Mouse (Mus musculus): Measurements from ENCODE around the gene Sfxn5. TPM values are rescaled to one million over a fixed set of nuclear protein-coding genes. Genes with fewer than 3 reads are reported as not detected.

The Sfxn5 gene
- polyA plus RNA-seq, 1 experiment from 2014 or later = 13.4 TPM

DNA sequence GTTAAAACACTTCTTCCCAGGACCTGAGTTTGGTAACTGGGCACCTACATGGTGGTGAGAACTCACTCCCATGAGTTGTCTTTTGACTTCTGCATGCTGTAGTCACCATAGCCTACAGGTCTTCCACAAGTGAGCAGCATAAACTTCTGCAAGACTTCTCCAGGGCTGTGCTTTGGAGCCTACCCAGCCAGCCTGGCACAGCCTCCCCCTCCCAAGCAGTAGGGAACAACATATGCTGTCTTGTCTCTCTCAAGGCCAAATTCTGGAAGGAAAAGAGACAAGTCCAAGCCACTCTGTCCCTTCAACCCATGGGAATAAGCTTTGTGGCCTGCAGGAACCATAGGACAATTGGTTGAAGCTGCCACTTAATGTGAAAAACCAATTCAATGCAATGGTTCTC is 11.7 kb upstream of the Sfxn5 start:
- Histone ChIP-seq H3K36me3 (peaks cover 30% of the 10 kb centered on the region), H3K4me3 (replicated peaks) (no peak overlapping the region), H3K4me1 (replicated peaks) (no peaks in the 10 kb centered on the region), H3K9me3 (no peaks in the 10 kb centered on the region), H3K27me3 (no peaks in the 10 kb centered on the region), H3K4me2 (replicated peaks) (no peak overlapping the region), H3K27ac (no peak overlapping the region), H3K9ac (replicated peaks) (no peak overlapping the region)
- no peak for ATAC-seq

DNA sequence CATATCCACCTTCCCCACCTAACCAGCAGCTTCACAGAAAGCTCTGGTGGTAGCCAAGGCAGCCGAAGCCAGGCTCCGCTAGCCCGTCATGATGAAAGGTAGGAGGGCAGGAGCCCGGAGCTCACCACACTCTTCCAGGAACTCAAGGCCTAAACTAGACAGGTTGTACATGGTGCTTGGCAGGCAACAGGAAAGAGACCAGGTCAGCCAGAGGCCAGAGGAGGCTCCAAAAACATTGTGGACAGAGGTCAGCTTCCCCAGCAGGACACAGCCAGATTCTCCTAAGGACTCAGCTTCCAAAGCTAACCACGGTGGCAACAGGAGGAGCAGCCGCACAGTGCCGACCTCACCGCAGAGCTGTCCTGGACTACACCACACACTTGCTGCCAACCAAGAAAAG is 9.8 kb upstream of the Sfxn5 start:
- no peaks in the 10 kb centered on the region for H3K4me1 ChIP-seq (replicated peaks)
- H3K27ac ChIP-seq = no peak overlapping the region
- no peak overlapping the region for H3K4me2 ChIP-seq (replicated peaks)
- H3K9me3 ChIP-seq = no peaks in the 10 kb centered on the region
- H3K36me3 ChIP-seq = peaks cover 24% of the 10 kb centered on the region
- no peak overlapping the region for H3K9ac ChIP-seq (replicated peaks)
- WGBS = 88% methylated on average over 8 of the region's 8 CpGs
- no peaks in the 10 kb centered on the region for H3K27me3 ChIP-seq
- H3K4me3 ChIP-seq (replicated peaks) = no peak overlapping the region
- ATAC-seq = no peak

DNA sequence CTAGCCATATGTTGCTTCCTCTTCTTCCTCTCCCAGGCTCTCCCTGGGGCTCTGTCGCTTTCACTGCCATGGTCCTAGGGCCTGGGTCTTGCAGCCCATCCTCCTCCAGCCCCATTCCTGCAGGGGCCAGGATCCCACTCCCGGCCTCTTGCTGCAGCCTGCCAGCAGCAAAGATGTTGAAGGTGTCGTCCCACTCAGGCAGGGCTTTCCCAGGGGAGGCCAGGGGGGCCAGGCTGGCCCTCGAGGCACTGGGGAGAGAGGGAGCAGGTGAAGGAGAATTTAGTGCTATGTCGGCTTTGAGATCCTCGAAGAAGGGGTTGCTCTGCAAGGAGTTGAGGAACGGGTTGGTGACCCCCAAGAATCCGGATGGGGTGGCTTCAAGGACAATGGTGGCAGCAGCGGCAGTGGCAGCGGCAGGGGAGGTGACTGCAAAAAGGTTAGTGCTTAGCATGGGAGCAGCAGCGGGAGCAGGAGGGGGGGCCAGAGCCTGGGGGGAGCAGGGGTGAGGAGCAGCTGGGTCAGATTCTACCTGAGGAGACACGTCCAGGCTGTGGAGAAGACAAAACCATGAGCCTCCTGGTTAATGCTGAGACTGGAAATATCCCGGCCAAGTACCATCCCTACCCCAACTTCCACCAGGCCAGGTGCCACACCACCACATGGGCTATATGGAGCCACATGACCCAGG is 8.7 kb upstream of the Sfxn5 start:
- ATAC-seq = no peak
- Histone ChIP-seq H3K4me3 (replicated peaks) (no peak overlapping the region), H3K4me1 (replicated peaks) (no peaks in the 10 kb centered on the region), H3K27me3 (no peaks in the 10 kb centered on the region), H3K4me2 (replicated peaks) (no peak overlapping the region), H3K9me3 (no peaks in the 10 kb centered on the region), H3K27ac (no peak overlapping the region), H3K36me3 (peaks cover 20% of the 10 kb centered on the region), H3K9ac (replicated peaks) (no peak overlapping the region)
- 71% methylated on average over 13 of the region's 13 CpGs for WGBS

DNA sequence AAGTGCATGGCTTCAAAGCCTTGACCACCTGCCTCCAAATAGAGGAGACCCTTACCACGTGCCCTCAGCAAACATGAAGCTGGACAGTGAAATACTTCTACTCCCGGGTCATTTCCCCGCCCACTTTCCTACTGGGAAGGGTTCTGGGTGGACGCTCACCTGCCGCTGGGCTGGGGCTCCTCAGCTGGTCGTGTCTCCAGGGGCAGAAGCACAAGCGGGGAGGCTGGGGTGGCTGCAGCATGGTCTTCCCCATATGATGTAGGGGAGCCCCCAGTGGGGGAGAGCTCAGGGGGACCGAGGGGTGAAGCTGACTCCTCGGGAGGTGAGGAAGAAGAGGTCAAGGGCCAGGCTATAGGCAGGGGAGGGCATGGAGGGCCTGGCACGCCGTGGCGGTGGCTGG is 7.0 kb upstream of the Sfxn5 start:
- no peak overlapping the region for H3K9ac ChIP-seq (replicated peaks)
- H3K27ac ChIP-seq = no peak overlapping the region
- no peaks in the 10 kb centered on the region for H3K4me1 ChIP-seq (replicated peaks)
- H3K4me2 ChIP-seq (replicated peaks) = no peak overlapping the region
- ATAC-seq = no peak
- WGBS = 75% methylated on average over 12 of the region's 12 CpGs
- H3K36me3 ChIP-seq = peaks cover 29% of the 10 kb centered on the region
- H3K4me3 ChIP-seq (replicated peaks) = no peak overlapping the region
- H3K9me3 ChIP-seq = no peaks in the 10 kb centered on the region
- H3K27me3 ChIP-seq = no peaks in the 10 kb centered on the region

DNA sequence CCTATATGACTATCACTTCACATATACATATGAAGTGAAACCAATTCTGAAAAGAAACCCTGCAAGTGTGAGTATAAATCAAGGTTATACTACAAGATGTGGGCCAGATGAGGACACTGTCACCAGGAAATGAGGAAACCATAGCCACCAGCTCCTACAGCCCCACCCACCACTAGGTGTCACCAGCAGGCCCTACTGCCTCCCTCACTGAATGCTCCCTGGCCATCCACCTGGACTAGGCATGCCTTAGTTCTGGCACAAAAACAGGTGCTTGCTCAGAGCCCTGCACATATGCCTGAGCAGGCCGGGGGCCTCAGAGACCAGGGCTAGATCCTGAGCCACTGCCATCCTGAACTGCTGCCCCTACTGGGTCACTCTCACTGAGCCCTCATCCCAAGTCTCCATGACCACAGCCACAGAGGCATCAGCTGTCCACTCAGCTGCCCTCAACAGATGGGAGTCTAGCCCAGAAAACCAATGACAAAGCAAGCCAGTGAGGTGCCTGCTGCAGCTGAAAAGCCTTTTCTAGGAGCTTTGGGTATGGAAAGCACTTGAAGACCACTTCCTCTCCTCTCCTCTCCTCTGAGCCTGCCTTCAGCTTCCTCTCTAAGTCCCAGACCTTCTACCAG is 6.2 kb upstream of the Sfxn5 start:
- 80% methylated on average over 1 of the region's 1 CpGs for WGBS
- H3K27me3 ChIP-seq = peaks cover 4% of the 10 kb centered on the region; the same call in 1 of the 2 replicates
- no peak overlapping the region for H3K27ac ChIP-seq
- H3K4me2 ChIP-seq (replicated peaks) = no peak overlapping the region
- peaks cover 29% of the 10 kb centered on the region for H3K36me3 ChIP-seq
- ATAC-seq = no peak; the same call in 1 of the 2 replicates
- H3K9me3 ChIP-seq = no peaks in the 10 kb centered on the region
- H3K9ac ChIP-seq (replicated peaks) = no peak overlapping the region
- no peaks in the 10 kb centered on the region for H3K4me1 ChIP-seq (replicated peaks)
- H3K4me3 ChIP-seq (replicated peaks) = no peak overlapping the region

DNA sequence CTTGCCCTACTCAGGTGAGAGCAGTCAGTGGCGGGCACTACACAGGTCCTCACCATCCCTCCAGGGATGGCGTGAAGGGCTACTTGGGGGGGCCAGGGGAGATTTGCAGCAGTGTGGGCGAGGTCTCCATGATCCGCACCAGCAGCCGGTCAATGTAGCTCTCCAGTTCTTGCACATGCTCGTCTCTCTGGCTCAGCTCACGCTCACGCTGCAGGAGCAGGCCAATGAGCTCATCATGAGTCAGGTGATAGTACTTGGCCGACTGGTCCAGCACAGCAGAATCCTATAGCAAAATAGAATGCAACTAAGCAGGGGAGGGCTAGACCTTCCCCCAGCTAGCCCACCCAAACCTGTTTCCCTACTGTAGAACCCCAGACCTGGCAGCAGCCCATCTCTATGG is 3.7 kb upstream of the Sfxn5 start:
- H3K4me1 ChIP-seq (replicated peaks) = peaks cover 12% of the 10 kb centered on the region
- 86% methylated on average over 9 of the region's 9 CpGs for WGBS
- ATAC-seq = no peak

DNA sequence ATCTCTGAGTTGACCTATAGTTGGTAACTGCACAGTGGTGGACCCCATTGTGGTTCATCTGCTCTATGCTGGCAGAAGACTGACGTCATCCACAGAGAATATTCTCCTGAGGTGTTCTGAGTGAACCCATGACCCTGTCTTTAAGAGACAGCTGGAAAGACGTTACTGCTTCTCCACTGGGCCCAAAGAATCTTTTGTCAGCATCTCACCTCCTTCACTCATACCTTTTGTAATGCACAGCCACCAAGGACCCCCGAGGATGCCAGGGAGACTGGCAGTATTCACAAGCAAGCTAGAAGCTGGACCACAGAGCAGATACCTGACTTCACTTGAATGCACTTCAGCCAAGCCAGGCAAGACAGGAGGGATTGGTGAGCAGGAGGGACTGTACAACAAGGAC is 2.1 kb upstream of the Sfxn5 start:
- Histone ChIP-seq H3K4me2 (replicated peaks) (no peak overlapping the region), H3K27me3 (peaks cover 15% of the 10 kb centered on the region), H3K4me1 (replicated peaks) (peaks cover 15% of the 10 kb centered on the region), H3K36me3 (peaks cover 17% of the 10 kb centered on the region), H3K27ac (no peak overlapping the region), H3K4me3 (replicated peaks) (no peak overlapping the region), H3K9ac (replicated peaks) (no peak overlapping the region), H3K9me3 (no peaks in the 10 kb centered on the region)
- 49% methylated on average over 3 of the region's 3 CpGs for WGBS
- no peak for ATAC-seq

More for the DNA sequence above, 3.7 kb upstream of the Sfxn5 start:
- Histone ChIP-seq H3K4me2 (replicated peaks) (no peak overlapping the region), H3K9ac (replicated peaks) (no peak overlapping the region), H3K4me3 (replicated peaks) (no peak overlapping the region), H3K27me3 (peaks cover 4% of the 10 kb centered on the region), H3K36me3 (peaks cover 29% of the 10 kb centered on the region), H3K27ac (no peak overlapping the region), H3K9me3 (no peaks in the 10 kb centered on the region)

DNA sequence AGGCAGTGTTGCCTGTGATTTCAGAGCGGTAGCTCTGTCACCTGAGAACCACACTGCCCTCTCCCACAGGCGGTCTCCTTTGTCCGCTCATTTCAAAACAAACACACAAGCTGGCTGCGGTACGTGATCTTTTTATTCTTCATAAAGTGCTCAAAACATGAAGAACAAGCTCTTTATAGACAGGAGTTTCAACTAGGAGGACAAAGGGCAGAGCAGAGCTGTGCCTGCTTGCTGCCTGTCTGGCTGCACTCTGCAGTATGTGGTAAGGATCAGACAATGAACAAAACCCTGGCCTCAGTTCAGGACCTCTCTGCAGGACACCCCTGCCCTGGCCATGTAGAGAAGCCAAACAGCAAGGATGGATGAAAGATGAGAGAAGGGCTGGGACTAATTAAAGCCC is 1.6 kb upstream of the Sfxn5 start:
- Histone ChIP-seq H3K4me3 (replicated peaks) (no peak overlapping the region), H3K27ac (no peak overlapping the region), H3K9me3 (no peaks in the 10 kb centered on the region), H3K4me2 (replicated peaks) (no peak overlapping the region), H3K9ac (replicated peaks) (no peak overlapping the region), H3K36me3 (peaks cover 15% of the 10 kb centered on the region), H3K4me1 (replicated peaks) (peaks cover 15% of the 10 kb centered on the region), H3K27me3 (peaks cover 15% of the 10 kb centered on the region)
- no peak for ATAC-seq
- 68% methylated on average over 5 of the region's 5 CpGs for WGBS

DNA sequence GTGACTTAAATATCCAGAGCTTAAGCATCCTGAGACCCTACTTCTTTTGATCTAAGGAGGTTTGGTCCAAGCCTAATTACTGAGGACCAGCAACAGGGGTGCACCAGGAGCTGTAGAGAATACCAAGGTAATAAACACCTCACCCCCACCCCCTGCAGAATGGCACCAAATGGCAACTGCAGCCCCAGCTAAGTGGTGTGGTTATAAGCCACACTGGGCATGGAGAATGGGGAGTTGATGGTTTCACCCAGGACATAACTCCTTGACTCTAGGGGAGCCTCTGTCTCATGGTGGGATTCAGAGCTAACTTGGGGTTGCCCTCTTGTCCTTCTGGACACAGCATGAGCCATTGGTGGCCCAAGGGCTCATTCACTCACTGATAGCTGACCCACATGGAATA is 1.0 kb upstream of the Sfxn5 start:
- Histone ChIP-seq H3K4me3 (replicated peaks) (peak overlapping the region; percentile 66; the same call in 1 of the 2 replicates), H3K27me3 (peaks cover 15% of the 10 kb centered on the region), H3K4me2 (replicated peaks) (peak overlapping the region; percentile 95), H3K9me3 (no peaks in the 10 kb centered on the region), H3K36me3 (peaks cover 15% of the 10 kb centered on the region), H3K4me1 (replicated peaks) (peaks cover 15% of the 10 kb centered on the region), H3K27ac (no peak overlapping the region), H3K9ac (replicated peaks) (no peak overlapping the region)
- no peak for ATAC-seq

DNA sequence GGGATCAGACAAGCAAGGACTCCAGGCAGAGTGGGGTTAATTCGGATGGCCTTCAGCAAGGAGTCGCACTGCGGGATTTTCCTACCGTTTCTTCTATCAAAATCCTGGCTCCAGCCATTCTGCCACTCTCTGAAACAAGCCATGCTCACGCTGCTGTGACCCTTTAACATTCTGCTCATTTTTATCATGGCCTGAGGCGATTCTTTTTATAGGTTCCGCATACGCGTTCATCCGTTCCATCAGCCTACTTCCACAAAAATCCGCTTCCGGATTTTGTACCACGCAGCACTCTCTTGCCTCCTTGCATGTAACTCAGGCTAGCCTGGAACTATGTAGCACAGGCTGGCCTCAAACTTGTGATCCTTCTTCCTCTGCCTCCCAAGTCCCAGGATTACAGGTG is 510 bp upstream of the Sfxn5 start:
- peak overlapping the region; percentile 95 for H3K4me2 ChIP-seq (replicated peaks)
- WGBS = 2% methylated on average over 13 of the region's 13 CpGs
- peak overlapping the region; percentile 66 for H3K4me3 ChIP-seq (replicated peaks)
- peak overlapping the region; percentile 78 for H3K9ac ChIP-seq (replicated peaks)
- H3K36me3 ChIP-seq = peaks cover 15% of the 10 kb centered on the region
- H3K4me1 ChIP-seq (replicated peaks) = peaks cover 15% of the 10 kb centered on the region
- ATAC-seq = no peak
- H3K27me3 ChIP-seq = peaks cover 15% of the 10 kb centered on the region
- H3K9me3 ChIP-seq = no peaks in the 10 kb centered on the region
- peak overlapping the region; percentile 94 for H3K27ac ChIP-seq

DNA sequence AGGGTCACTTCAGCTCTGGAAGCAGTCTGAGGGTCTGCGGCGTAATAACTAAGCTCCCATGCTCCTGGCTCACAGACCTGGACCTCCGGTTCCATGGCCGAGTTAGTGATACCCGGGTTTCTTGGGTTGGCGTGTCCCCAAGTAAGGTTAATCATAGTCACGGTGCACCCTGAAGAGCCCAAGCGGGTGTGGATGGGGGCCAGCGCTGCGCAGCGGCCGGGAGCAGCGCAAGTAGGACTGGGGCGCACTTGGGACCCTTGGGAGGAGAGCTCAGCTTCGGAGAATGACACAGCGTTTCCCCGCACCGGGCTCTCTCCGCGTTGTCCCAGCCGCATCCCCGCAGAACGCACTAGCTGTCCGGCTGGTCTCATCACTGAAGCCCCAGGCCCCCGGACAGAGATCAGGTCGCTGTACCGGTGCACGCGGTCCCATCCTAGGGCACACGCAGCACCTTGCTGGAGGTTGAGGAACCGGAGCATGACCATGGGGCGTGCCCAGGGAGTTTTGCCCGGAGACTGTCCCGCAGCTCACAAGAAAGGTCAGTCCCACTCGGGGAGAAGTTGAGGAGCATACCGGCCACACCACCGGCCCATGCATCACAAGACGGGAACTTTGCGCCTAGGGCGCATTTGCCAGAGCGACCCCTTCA is 747 bp downstream of the Sfxn5 start:
- H3K27ac ChIP-seq = peak overlapping the region; percentile 94

DNA sequence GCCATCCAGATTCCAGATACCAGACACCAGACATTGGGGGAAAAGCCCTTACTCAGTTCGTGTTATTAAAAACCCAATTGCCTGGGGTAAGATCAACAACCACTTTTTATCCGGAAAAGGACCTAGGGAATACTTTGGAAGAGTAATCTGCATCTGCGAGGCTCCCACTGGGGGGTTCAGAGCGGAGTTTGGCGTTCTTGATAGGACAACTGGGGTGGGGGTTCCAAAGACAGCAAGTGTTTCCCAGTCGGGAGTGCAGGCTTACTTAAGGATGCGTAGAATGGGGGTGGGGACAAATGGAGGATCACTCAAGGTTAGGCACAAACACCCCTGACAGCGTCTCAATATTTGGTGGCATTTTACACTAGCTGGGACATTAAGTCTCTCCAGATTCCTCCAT is 1.5 kb downstream of the Sfxn5 start:
- Histone ChIP-seq H3K4me2 (replicated peaks) (peak overlapping the region; percentile 95), H3K36me3 (peaks cover 7% of the 10 kb centered on the region), H3K27me3 (peaks cover 15% of the 10 kb centered on the region), H3K4me1 (replicated peaks) (peaks cover 15% of the 10 kb centered on the region), H3K9ac (replicated peaks) (no peak overlapping the region; the same call in 1 of the 2 replicates), H3K27ac (no peak overlapping the region), H3K9me3 (no peaks in the 10 kb centered on the region), H3K4me3 (replicated peaks) (peak overlapping the region; percentile 66)
- ATAC-seq = no peak
- WGBS = 8% methylated on average over 8 of the region's 8 CpGs

More for the DNA sequence above, 747 bp downstream of the Sfxn5 start:
- peak overlapping the region; percentile 95 for H3K4me2 ChIP-seq (replicated peaks)
- no peaks in the 10 kb centered on the region for H3K9me3 ChIP-seq
- under 1% methylated on average over 41 of the region's 41 CpGs for WGBS
- H3K27me3 ChIP-seq = peaks cover 15% of the 10 kb centered on the region
- H3K36me3 ChIP-seq = peaks cover 13% of the 10 kb centered on the region
- ATAC-seq = peak; percentile 60
- H3K9ac ChIP-seq (replicated peaks) = peak overlapping the region; percentile 78
- H3K4me3 ChIP-seq (replicated peaks) = peak overlapping the region; percentile 66
- peaks cover 15% of the 10 kb centered on the region for H3K4me1 ChIP-seq (replicated peaks)

Data from midbrain, embryonic 13.5 days (tissue).